Mouse (Mus musculus) MEL (cell line): Measurements from ENCODE around the gene Adamts7. TPM values are rescaled to one million over a fixed set of nuclear protein-coding genes. Genes with fewer than 3 reads are reported as not detected.

Experiments used
- DNase-seq: peaks from one replicate; pipeline ENCODE4 v3.0.0; 2011; ENCODE audit warnings: low read depth, low spot score
- H3K27ac ChIP-seq: 2 replicates; pipeline ENCODE4 v1.5.1; 2012; ENCODE audit warnings: low read depth, mild to moderate bottlenecking, control low read depth, low read length, moderate library complexity; ENCODE audit not compliant: control insufficient read depth
- H3K27me3 ChIP-seq, 2 experiments: fragments of 150-350 bp in 1 of 2; sonication (generic) in 1 of 2; 2 replicates each; pipeline ENCODE4 v1.6.1; 2012; ENCODE audit warnings: low read length in 2 of 2, mild to moderate bottlenecking in 2 of 2, improper control_type of control experiment in 1 of 2, moderate library complexity in 1 of 2; ENCODE audit not compliant: insufficient read depth in 2 of 2, control insufficient read depth in 1 of 2
- H3K36me3 ChIP-seq, 2 experiments: 2 replicates each; pipeline ENCODE4 v1.6.1; 2012 to 2014; ENCODE audit warnings: low read length in 2 of 2, improper control_type of control experiment in 1 of 2, inconsistent platforms in 1 of 2, mild to moderate bottlenecking in 1 of 2; ENCODE audit not compliant: insufficient read depth in 2 of 2, control insufficient read depth in 1 of 2
- H3K4me1 ChIP-seq, 2 experiments: fragments of 150-350 bp in 1 of 2; sonication (generic) in 1 of 2; 2 replicates each; pipeline ENCODE4 v1.6.1; 2012; ENCODE audit warnings: low read length in 2 of 2, improper control_type of control experiment in 1 of 2, mild to moderate bottlenecking in 1 of 2; ENCODE audit not compliant: insufficient read depth in 2 of 2, control insufficient read depth in 1 of 2
- H3K4me3 ChIP-seq, 2 experiments: fragments of 150-350 bp in 1 of 2; sonication (generic) in 1 of 2; 2 replicates each; pipeline ENCODE4 v1.5.1; 2012; ENCODE audit warnings: low read depth in 2 of 2, low read length in 2 of 2, mild to moderate bottlenecking in 2 of 2, moderate library complexity in 2 of 2, control low read depth in 1 of 2, improper control_type of control experiment in 1 of 2; ENCODE audit not compliant: control insufficient read depth in 1 of 2, insufficient read depth in 1 of 2
- H3K79me2 ChIP-seq: 2 replicates; pipeline ENCODE4 v1.6.1; 2012; ENCODE audit warnings: mild to moderate bottlenecking, low read length, moderate library complexity; ENCODE audit not compliant: control insufficient read depth, poor library complexity, insufficient read depth
- H3K9ac ChIP-seq: 2 replicates; pipeline ENCODE4 v1.6.1; 2012; ENCODE audit warnings: low read depth, mild to moderate bottlenecking, control low read depth, low read length, moderate library complexity; ENCODE audit not compliant: control insufficient read depth, poor library complexity, severe bottlenecking
- H3K9me3 ChIP-seq: fragments of 150-350 bp; sonication (generic); replicated peaks from 2 replicates; pipeline ENCODE4 v1.6.1; 2012; ENCODE audit warnings: mild to moderate bottlenecking, low read length, improper control_type of control experiment, moderate library complexity; ENCODE audit not compliant: insufficient read depth
- BHLHE40 ChIP-seq: IDR thresholded peaks from 2 replicates; pipeline ENCODE4 v1.6.1; 2012; ENCODE audit warnings: low read depth, mild to moderate bottlenecking, inconsistent platforms, low read length, improper control_type of control experiment, borderline replicate concordance
- CHD1 ChIP-seq: IDR thresholded peaks from 2 replicates; pipeline ENCODE4 v1.6.1; 2012; ENCODE audit warnings: low read depth, mild to moderate bottlenecking, inconsistent platforms, low read length, improper control_type of control experiment
- CHD2 ChIP-seq: IDR thresholded peaks from 2 replicates; pipeline ENCODE4 v1.6.1; 2011; ENCODE audit warnings: low read length, improper control_type of control experiment
- ELF1 ChIP-seq: IDR thresholded peaks from 2 replicates; pipeline ENCODE4 v1.6.1; 2014; ENCODE audit warnings: low read depth, mild to moderate bottlenecking, inconsistent platforms, low read length, improper control_type of control experiment, moderate library complexity
- EP300 ChIP-seq, 2 experiments: IDR thresholded peaks; 2 replicates each; pipeline ENCODE4 v1.6.1; 2011; ENCODE audit warnings: improper control_type of control experiment in 2 of 2, low read length in 2 of 2, low read depth in 1 of 2, mild to moderate bottlenecking in 1 of 2
- GABPA ChIP-seq: IDR thresholded peaks from 2 replicates; pipeline ENCODE4 v1.6.1; 2012; ENCODE audit warnings: low read depth, mild to moderate bottlenecking, inconsistent platforms, low read length, improper control_type of control experiment, moderate library complexity
- HCFC1 ChIP-seq: IDR thresholded peaks from 2 replicates; pipeline ENCODE4 v1.6.1; 2012; ENCODE audit warnings: low read depth, mild to moderate bottlenecking, inconsistent platforms, low read length, improper control_type of control experiment, moderate library complexity
- KAT2A ChIP-seq: conservative IDR thresholded peaks from 2 replicates; pipeline ENCODE4 v1.6.1; 2012; ENCODE audit warnings: low read depth, low read length, improper control_type of control experiment, inconsistent platforms
- MAX ChIP-seq: IDR thresholded peaks from 2 replicates; pipeline ENCODE4 v1.6.1; 2011; ENCODE audit warnings: low read length, improper control_type of control experiment
- MAZ ChIP-seq: IDR thresholded peaks from 2 replicates; pipeline ENCODE4 v1.6.1; 2012; ENCODE audit warnings: low read depth, mild to moderate bottlenecking, inconsistent platforms, low read length, improper control_type of control experiment
- MXI1 ChIP-seq: IDR thresholded peaks from 2 replicates; pipeline ENCODE4 v1.6.1; 2011; ENCODE audit warnings: mild to moderate bottlenecking, low read depth, low read length, improper control_type of control experiment
- MYB ChIP-seq: IDR thresholded peaks from 2 replicates; pipeline ENCODE4 v1.6.1; 2011; ENCODE audit warnings: mild to moderate bottlenecking, low read depth, low read length, improper control_type of control experiment
- NELFE ChIP-seq: IDR thresholded peaks from 2 replicates; pipeline ENCODE4 v1.6.1; 2011; ENCODE audit warnings: low read depth, low read length, improper control_type of control experiment
- NRF1 ChIP-seq: IDR thresholded peaks from 2 replicates; pipeline ENCODE4 v1.6.1; 2014; ENCODE audit warnings: low read depth, mild to moderate bottlenecking, inconsistent platforms, low read length, improper control_type of control experiment, moderate library complexity; ENCODE audit not compliant: poor library complexity, insufficient read depth, severe bottlenecking
- POLR2AphosphoS2 ChIP-seq: IDR thresholded peaks from 2 replicates; pipeline ENCODE4 v1.6.1; 2011; ENCODE audit warnings: low read length, improper control_type of control experiment
- POLR2AphosphoS5 ChIP-seq: IDR thresholded peaks from 2 replicates; pipeline ENCODE4 v1.6.1; 2012; ENCODE audit warnings: low read depth, borderline replicate concordance, mild to moderate bottlenecking, inconsistent platforms, low read length, moderate library complexity, mixed read lengths
- SIN3A ChIP-seq: IDR thresholded peaks from 2 replicates; pipeline ENCODE4 v1.6.1; 2012; ENCODE audit warnings: low read length, improper control_type of control experiment, inconsistent platforms
- SMC3 ChIP-seq: IDR thresholded peaks from 2 replicates; pipeline ENCODE4 v1.6.1; 2011; ENCODE audit warnings: low read depth, low read length, improper control_type of control experiment
- TAL1 ChIP-seq: IDR thresholded peaks from 2 replicates; pipeline ENCODE4 v1.6.1; 2012; ENCODE audit warnings: mild to moderate bottlenecking, inconsistent platforms, low read length, moderate library complexity, mixed read lengths
- TBP ChIP-seq: IDR thresholded peaks from 2 replicates; pipeline ENCODE4 v1.8.0; 2011; ENCODE audit warnings: low read depth, low read length, improper control_type of control experiment
- TCF12 ChIP-seq: IDR thresholded peaks from 2 replicates; pipeline ENCODE4 v1.6.1; 2014; ENCODE audit warnings: low read depth, mild to moderate bottlenecking, inconsistent platforms, low read length, improper control_type of control experiment, moderate library complexity
- UBTF ChIP-seq: IDR thresholded peaks from 2 replicates; pipeline ENCODE4 v1.6.1; 2012; ENCODE audit warnings: low read depth, mild to moderate bottlenecking, inconsistent platforms, low read length, improper control_type of control experiment, moderate library complexity, borderline replicate concordance; ENCODE audit not compliant: insufficient read depth
- USF1 ChIP-seq: IDR thresholded peaks from 2 replicates; pipeline ENCODE4 v1.6.1; 2014; ENCODE audit warnings: low read depth, mild to moderate bottlenecking, inconsistent platforms, low read length, improper control_type of control experiment, moderate library complexity
- ZC3H11A ChIP-seq: IDR thresholded peaks from 2 replicates; pipeline ENCODE4 v1.6.1; 2012; ENCODE audit warnings: low read depth, mild to moderate bottlenecking, inconsistent platforms, low read length, improper control_type of control experiment
- ZMIZ1 ChIP-seq: IDR thresholded peaks from 2 replicates; pipeline ENCODE4 v1.6.1; 2012; ENCODE audit warnings: low read depth, mild to moderate bottlenecking, inconsistent platforms, low read length, improper control_type of control experiment, moderate library complexity
- ZNF384 ChIP-seq: IDR thresholded peaks from 2 replicates; pipeline ENCODE4 v1.6.1; 2012; ENCODE audit warnings: low read depth, mild to moderate bottlenecking, inconsistent platforms, low read length, improper control_type of control experiment
- polyA plus RNA-seq, 2 experiments: library from polyadenylated mRNA; stranded (reverse) in 1 of 2; unstranded in 1 of 2; fragments of >175 nt in 1 of 2; fragments of >200 nt in 1 of 2; gene quantifications; 2 replicates each; pipeline versions ENCODE4 v1.2.1 to v1.2.4; 2012; ENCODE audit warnings: low replicate concordance in 2 of 2, low read depth in 1 of 2; ENCODE audit not compliant: insufficient read length in 2 of 2, insufficient read depth in 1 of 2, missing spikeins in 1 of 2
- total RNA-seq: library from RNA; depleted of rRNA; stranded (reverse); fragments of 300-350 nt; gene quantifications from 2 replicates; pipeline ENCODE4 v1.2.3, GENCODE M21; 2012

The Adamts7 gene
- total and polyA plus RNA-seq, 3 experiments = 0.03 TPM; not detected in 2

GRCm38 (mm10) chr9:90165590-90165989 is 2.7 kb downstream of the Adamts7 start:
- Histone ChIP-seq H3K27ac (no peak overlapping the region), H3K4me3 (no peak overlapping the region), H3K9me3 (no peaks in the 10 kb centered on the region), H3K9ac (no peak overlapping the region), H3K4me1 (no peaks in the 10 kb centered on the region)
- no peak for TF ChIP-seq CHD2
- no peak for TF ChIP-seq MXI1
- no peak for TF ChIP-seq TAL1
- TF ChIP-seq KAT2A = no peak
- no peak for TF ChIP-seq USF1
- no peak for TF ChIP-seq POLR2AphosphoS5
- no peak for TF ChIP-seq ZC3H11A
- no peak for TF ChIP-seq UBTF
- no peak for TF ChIP-seq ZNF384
- TF ChIP-seq MAX = no peak
- TF ChIP-seq MAZ = no peak
- no peak for TF ChIP-seq CHD1
- TF ChIP-seq NRF1 = no peak
- TF ChIP-seq TCF12 = no peak
- TF ChIP-seq NELFE = no peak
- TF ChIP-seq SMC3 = no peak
- no peak for TF ChIP-seq ZMIZ1
- no peak for TF ChIP-seq ELF1
- no peak for TF ChIP-seq GABPA
- TF ChIP-seq MYB = no peak
- TF ChIP-seq, all 39 proteins: peak for 0
- no peaks in the 10 kb centered on the region for H3K36me3 ChIP-seq
- DNase-seq = no peak
- H3K79me2 ChIP-seq = no peaks in the 10 kb centered on the region
- no peaks in the 10 kb centered on the region for H3K27me3 ChIP-seq

GRCm38 (mm10) chr9:90166615-90167014 is 3.7 kb downstream of the Adamts7 start:
- Histone ChIP-seq H3K27me3 (no peaks in the 10 kb centered on the region), H3K4me1 (no peaks in the 10 kb centered on the region), H3K4me3 (no peak overlapping the region), H3K9ac (no peak overlapping the region), H3K27ac (no peak overlapping the region), H3K79me2 (no peaks in the 10 kb centered on the region), H3K36me3 (no peaks in the 10 kb centered on the region), H3K9me3 (no peaks in the 10 kb centered on the region)
- TF ChIP-seq BHLHE40 (no peak), EP300 (IDR thresholded peaks at IDR 0.05; ENCODE audit: low read depth in 1 of 2, low read length in 2 of 2) (no peak), ZMIZ1 (no peak), POLR2AphosphoS2 (no peak), TBP (no peak), SIN3A (no peak), HCFC1 (no peak)
- DNase-seq = no peak
